Mouse (Mus musculus): ENCODE measurements around the gene Rnf32.

DNA sequence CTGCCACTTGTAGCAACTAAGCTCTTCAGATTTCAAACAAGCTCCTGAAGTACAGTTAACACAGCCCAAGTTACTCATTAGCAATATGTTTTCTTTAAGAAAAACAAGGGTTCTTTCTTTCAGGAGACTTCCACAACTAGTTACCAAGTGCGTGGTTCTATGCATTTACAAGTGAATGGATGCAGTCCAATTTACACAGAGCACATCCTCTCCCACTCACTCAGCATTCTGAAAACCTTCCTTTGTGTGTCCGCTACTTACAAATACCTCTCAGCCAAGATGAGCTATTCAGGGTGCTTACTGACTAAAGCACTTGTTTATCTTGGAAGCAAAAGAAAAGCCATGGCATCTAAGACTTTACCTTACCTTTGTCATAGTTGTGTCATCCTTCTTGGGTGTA lies 58.1 kb downstream of the Rnf32 start:
- TF ChIP-seq CTCF (IDR thresholded peaks at IDR 0.05; ENCODE audit: control insufficient read depth, insufficient read depth, insufficient replicate concordance, low read depth, low read length) = no peak
- no peak for TF ChIP-seq POLR2A (IDR thresholded peaks at IDR 0.05; ENCODE audit: control insufficient read depth, low read depth, low read length)
